Mouse (Mus musculus) fibroblast of lung, adult 2 months (primary cell): Measurements from ENCODE around the gene Card9.

ENCODE experiments used
- DNase-seq: peaks from one replicate; pipeline ENCODE4 v3.0.0-alpha.2; 2011; ENCODE audit warnings: low read depth

The Card9 gene

GRCm38 (mm10) chr2:26327852-26328251, 32.9 kb downstream of the Card9 start:
- DNase-seq: no peak

- DNase-seq: no peak
These were observed 35.1 kb downstream of the Card9 start for GRCm38 (mm10) chr2:26325386-26326181.

DNA sequence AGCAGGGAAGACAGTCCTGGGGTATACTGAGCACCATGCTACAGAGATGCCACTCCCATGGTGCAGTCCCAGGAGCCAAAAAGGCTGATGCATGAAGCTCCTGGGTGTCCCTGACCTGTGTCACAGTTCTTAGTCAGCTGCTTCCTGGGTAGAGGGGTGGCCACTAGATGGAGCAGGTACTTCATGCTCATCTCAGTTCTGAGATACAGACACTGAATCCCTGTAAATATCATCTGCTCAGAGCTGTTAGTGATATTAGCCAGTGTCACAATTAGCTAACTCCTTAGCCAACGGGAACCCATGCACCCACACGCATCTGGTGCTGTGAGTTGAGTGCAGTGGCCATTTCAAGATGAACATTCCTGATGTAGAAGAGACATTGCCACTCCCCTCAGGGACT, 35.8 kb downstream of the Card9 start:
- no peak for DNase-seq

- DNase-seq: no peak
These were observed 37.0 kb downstream of the Card9 start for GRCm38 (mm10) chr2:26323589-26324325.

- DNase-seq: no peak
These were observed 40.2 kb downstream of the Card9 start for GRCm38 (mm10) chr2:26320245-26321185.

- DNase-seq: no peak
These were observed 41.0 kb downstream of the Card9 start for GRCm38 (mm10) chr2:26319519-26320244.

DNA sequence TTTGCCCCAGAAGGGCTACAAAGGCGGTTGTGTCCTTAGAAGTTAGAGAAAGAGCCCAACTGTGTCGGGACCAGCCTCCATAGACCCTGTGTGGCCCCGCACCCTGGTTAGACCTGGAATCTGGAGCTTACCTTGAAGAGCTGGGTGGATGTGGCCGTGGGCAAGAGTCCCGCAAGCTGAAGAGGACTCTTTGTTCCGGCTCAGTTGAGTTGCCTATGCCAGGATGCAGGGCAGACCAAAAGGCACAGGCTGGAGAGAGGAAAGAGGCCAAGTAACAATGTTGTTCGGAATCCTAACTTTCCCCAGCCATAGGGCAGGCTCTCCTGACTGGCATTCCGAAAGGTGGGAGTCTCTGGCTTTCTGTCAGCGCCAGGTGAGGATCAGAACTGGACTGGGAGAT, 41.6 kb downstream of the Card9 start:
- no peak for DNase-seq

GRCm38 (mm10) chr2:26317991-26318672, 42.6 kb downstream of the Card9 start:
- DNase-seq: no peak

DNA sequence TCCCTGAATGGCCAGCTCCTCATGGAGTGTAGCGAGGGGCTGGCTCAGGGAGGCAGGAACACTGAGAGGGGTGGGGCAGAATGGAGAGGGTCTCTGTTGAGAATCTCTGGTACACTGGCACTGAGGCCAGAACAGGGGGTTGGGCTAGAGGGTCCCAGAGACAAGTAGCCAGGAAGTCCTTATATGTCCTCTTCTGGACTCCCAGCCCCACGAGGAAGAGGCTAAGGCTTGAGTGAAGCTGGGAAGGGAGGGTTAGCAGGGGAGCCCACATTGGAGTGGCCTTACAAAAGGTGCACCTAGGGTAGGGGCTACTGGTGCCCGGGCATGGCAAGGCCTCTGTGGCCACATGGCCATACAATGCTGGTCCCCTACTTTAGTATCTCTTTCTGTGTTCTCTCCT, 43.3 kb downstream of the Card9 start:
- no peak for DNase-seq

GRCm38 (mm10) chr2:26316576-26317246, 44.0 kb downstream of the Card9 start:
- DNase-seq: no peak

DNA sequence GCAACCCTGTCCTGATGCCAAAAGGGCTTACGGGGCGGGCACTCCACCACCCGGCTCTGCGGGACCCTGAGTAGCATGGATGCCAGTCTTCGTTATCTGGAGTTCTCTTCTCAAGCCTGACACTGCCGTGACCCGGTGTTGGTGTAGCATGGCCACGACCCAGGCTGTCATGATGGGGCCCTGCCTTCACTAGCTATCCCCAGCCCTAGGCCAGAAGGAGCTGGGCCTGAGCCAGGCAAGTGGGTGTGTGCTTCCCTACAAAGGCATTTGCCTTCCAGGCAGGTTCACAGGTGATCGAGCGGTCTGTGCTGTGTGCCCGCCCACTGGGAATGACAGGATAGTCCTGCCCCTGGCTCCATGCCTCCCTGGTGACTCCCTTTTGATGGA, 44.8 kb downstream of the Card9 start:
- no peak for DNase-seq

GRCm38 (mm10) chr2:26315072-26315924, 45.4 kb downstream of the Card9 start, which contains the start of gene Gpsm1:
Gene Gpsm1, plus strand, starts transcription at chr2:26315515.
- DNase-seq: no peak

GRCm38 (mm10) chr2:26314281-26315071, 46.2 kb downstream of the Card9 start:
- peak; percentile 86 for DNase-seq

DNA sequence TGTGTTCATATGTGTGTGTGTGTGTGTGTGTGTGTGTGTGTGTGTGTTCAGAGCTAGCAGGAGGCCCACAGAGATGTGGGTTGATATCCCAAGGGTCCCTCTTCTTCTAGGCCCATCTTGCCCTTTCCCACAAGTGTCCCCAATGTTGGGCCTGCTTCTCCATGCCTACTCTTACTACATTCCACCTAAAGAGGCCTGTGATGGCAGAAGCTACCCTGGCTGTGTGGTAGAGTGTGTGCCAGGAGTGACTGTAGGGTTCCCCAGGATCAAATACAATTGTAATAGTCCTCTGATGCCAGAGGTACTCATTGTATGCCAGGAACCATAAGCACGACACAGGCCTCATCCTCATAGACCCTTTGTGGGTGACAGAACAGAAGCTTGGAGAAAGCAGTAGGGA, 47.3 kb downstream of the Card9 start:
- no peak for DNase-seq

DNA sequence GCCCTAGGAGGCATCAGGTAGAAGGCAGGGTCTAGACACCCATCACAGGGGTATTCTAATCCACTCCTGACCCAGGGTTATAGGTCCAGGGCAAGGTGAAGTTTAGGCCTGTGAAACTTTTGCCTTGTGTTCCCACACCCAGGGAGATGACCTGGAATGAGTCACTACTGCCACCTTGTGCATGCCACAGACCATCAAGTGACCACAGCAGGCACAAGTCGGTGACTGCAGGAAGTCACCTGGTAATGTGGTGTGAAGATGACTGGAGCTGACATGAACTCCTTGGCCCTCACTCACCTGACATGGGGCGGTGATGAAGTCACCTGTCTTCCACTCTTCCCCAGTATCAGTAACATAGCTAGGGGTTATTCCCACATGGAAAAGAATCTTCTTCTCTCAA, 47.9 kb downstream of the Card9 start:
- DNase-seq: no peak

DNA sequence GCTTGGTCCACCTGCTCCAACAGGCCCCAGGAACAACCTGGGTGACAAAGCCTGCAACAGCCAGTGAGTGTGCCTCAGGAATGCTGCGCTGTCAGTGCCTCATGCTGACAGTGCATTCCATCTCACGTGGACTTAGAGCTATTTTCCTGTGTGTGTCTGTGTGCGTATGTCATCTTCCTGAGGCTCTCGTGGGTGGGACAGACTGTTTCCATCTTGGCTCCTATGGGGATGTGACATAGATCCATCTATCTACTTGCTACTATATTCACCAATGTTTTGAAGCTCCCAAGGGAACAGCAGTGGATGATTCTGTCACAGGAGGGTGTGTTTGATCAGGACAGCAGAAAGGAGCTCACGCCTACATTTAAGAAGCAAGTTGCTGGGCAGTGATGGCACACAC, 48.8 kb downstream of the Card9 start:
- no peak for DNase-seq

DNA sequence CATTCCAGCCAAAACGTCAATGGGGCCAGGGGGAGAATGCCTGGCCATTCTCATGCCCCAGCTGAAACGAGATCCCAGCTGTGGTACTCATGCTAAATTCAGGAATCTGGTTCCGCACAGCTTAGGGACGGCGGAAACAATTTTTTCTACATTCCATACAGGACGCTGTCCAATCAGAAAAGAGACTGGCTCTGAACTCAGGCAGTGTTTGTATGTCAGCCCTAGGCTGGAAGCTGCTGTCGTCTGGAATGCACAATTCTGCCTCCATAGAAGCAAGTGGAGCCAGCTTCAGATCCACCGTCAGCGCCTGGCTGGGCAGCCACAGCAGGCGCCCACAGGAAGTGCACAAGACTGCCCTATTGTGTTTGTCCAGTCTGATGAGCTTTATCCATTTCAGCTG, 51.0 kb downstream of the Card9 start:
- DNase-seq: peak; percentile 89

DNA sequence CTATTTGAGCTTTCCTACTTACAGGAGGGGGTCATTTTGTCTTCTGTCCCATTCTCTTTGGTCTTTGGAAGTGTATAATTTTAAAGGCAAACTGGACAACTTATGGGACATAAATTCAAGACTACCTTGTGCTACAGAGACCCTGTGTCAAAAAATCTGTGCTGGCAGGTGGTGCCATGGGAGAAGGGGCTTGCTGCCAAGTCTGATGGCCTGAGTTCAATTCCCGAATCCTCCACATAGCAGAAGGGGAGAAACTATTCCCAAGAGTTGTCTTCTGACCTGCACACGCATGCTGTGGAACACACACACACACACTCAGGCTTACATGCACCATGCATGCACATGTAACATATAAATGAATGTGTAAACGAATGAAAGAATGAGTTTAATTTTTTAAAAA, 54.0 kb downstream of the Card9 start:
- DNase-seq: no peak

GRCm38 (mm10) chr2:26305555-26305954, 55.2 kb downstream of the Card9 start:
- no peak for DNase-seq
